Mouse (Mus musculus) small intestine, adult 2 months (tissue): ENCODE measurements at regions not wholly inside any gene's neighbourhood (a gene's known extent, or its start where the extent isn't known, plus 50 kb on each side); places are given as distances from the start of the nearest gene placed in this dataset.

Experiments used
- CTCF ChIP-seq: fragments of 200-500 bp; IDR thresholded peaks from 2 replicates; pipeline ENCODE4 v1.5.1; 2012; ENCODE audit warnings: low read depth, mild to moderate bottlenecking, control low read depth, inconsistent platforms, low read length, moderate library complexity, mixed read lengths; ENCODE audit not compliant: insufficient replicate concordance, insufficient read length; ENCODE audit errors: extremely low read depth
- POLR2A ChIP-seq: fragments of 200-500 bp; IDR thresholded peaks from 2 replicates; pipeline ENCODE4 v1.6.1; 2012; ENCODE audit warnings: low read depth, mild to moderate bottlenecking, control low read depth, inconsistent platforms, low read length, moderate library complexity

- TF ChIP-seq CTCF (no peak), POLR2A (no peak)
Measured at GRCm38 (mm10) chr19:37755372-37755771, 57.8 kb downstream of the Cyp26a1 start.
